Mouse (Mus musculus) erythroblast, embryonic 14.5 days (primary cell): ENCODE results near the gene Cd79a.

Source experiments
- GATA1 ChIP-seq: IDR thresholded peaks from 2 replicates; pipeline ENCODE4 v1.6.1; 2012; ENCODE audit warnings: low read length, inconsistent platforms, mixed read lengths
- TAL1 ChIP-seq: IDR thresholded peaks from 3 replicates; pipeline ENCODE4 v1.6.1; 2012; ENCODE audit warnings: low read length, inconsistent platforms, mixed read lengths

DNA sequence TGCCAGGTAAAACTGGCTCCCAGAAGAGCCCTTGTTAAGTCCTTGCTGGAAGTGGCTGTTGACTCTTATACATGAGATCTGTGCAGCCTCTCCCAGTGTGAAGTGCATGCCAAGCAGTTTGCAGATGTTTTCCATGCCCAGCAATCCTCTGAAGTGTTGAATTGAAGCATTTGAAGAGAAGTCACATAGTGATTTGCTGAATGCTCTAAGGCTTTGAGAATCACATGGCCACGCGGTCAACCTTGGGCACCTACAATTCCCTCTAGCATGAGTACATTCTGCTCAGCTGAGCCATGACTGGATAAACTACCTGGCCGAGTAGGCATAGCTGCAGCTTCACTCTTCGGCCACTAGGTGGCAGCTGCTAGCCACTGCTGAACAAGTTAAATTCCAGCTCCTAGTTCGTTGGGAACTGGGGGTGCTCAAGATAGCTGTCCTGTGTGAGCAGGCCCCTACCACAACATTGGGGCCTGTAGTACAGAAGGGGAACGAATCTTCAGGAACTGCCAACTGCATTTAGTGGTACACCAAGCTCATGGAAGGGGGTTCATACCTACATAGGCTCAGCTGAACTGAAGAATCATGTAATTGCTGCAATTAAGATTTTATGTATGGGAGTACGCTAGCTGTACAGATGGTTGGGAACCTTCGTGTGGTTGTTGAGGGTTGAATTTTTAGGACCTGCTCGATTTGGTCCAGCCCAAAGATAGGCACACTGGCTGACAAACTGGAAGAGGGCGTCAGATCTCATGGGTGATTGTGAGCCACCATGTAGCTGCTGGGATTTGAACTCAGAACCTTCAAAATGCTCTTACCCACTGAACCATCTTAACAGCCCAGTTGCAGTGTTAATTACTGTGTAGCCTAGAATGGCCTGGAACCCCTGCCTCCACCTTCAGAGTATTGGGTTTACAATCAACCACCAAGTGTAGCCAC lies 6.6 kb upstream of the Cd79a start:
- TF ChIP-seq GATA1 = no peak
- TF ChIP-seq TAL1 = no peak
